Mouse (Mus musculus): ENCODE results near the gene Minos1.

Gene Minos1

DNA sequence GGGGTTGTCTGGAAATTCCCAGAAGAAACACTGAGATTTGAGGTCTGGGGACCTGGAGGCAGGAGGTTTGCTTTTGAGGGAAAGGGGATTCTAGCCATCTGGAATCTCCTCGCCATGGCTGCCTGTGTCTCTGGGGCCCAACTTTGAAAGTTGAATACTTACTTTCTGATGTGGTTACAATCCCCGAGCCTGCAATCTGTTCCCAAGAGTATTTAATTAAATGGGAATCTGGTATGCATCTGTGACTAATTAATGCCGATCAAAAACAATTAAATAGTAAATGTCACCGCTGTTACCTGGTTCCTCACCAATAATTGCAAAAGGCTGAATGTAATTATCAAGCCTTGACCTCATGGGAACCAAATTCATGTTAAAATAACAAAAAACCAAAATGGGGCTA lies 13.7 kb upstream of the Minos1 start:
- no peak for DNase-seq (ENCODE audit: low spot score)

DNA sequence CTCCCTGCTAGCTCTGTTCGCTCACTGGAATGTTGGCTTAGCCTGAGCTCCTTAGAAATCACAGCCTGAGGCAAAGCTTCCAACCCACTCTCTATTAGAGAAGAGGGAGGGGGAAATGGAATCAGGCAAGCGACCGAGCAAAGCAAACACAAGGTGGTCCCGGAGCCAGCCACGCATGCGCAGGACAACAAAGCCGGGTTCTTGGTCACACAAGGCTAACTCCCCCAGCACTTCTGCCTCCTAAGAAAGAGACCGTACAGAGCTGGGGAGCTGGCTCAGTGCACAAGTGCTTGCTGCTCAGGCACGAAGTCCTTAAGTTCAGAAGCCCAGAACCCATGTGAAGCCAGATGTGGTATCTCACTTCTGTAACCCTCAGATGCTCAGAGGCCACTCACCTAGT lies 12.1 kb upstream of the Minos1 start:
- DNase-seq (ENCODE audit: low spot score) = no peak

DNA sequence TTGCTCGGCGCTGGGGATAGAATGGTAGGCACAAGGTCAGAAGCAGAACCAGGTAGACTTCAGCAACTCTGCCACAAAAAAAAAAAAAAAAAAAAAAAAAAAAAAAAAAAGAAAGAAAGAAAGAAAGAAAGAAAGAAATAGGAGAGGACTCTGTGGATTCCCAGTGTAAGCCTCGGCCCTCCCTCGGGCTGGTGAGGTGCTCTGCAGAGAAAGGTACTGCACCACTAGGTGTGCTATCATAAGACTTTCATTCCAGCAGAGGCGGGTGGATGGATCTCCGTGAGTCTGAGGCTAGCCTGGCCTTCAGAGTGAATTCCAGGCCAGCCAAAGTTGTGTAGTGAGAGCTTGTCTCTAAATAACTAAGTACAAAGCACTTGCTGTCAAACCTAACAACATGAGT lies 10.9 kb upstream of the Minos1 start:
- no peak for DNase-seq (ENCODE audit: low spot score)

DNA sequence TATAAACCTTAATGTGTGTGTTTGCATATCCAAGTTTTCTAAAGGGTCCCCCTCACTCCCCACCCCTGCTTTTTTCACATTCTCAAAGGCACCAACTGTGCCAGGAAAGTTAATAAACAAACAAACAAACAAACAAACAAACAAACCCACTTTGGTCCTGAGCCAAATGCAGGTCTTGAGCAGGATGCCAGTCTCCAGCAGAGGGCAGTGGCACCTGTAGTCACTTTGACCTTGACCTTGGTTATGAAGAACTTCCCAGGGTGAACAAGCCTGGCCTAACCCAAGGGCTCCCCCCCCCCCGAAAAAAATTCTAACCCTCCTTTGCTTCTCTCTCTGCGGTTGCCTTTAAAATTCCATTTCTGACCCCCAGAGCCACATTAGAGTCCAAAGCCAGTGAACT lies 9.4 kb upstream of the Minos1 start:
- no peak for DNase-seq (ENCODE audit: low spot score)

DNA sequence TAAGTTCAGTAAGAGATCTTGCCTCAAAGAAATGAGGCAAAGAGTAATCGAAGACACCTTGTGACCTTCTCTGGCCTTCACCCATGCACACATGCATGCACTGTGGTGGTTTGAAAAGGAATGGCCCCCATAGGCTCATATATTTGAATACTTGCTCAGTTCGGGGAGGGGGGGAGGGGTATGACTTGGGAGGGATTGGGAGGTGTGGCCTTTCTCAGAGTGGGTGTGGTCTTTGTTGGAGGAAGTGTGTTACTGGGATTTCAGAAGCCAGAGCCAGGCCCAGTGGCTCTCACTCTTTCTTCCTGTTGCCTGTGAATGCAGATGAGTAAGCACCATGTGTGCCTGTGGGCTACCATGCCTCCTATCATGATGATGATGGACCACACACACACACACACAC lies 5.1 kb upstream of the Minos1 start:
- no peak for DNase-seq (ENCODE audit: low spot score)

DNA sequence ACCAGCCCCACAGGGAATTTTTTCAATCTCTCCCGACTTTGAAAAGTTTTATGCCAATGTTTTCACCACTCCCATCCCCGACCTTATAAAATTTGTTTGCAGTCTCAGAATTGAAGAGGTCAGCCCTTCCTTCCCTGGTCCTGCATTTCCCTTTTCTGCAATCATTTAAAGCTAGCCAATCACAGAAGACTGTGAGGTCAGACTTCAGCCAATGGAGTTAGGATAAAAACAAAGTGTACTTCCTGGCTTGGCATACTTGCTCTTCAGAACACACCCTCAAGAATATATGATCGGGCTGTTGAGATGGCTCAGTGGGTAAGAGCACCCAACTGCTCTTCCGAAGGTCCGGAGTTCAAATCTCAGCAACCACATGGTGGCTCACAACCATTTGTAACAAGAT lies 2.2 kb upstream of the Minos1 start:
- DNase-seq (ENCODE audit: low spot score) = no peak

DNA sequence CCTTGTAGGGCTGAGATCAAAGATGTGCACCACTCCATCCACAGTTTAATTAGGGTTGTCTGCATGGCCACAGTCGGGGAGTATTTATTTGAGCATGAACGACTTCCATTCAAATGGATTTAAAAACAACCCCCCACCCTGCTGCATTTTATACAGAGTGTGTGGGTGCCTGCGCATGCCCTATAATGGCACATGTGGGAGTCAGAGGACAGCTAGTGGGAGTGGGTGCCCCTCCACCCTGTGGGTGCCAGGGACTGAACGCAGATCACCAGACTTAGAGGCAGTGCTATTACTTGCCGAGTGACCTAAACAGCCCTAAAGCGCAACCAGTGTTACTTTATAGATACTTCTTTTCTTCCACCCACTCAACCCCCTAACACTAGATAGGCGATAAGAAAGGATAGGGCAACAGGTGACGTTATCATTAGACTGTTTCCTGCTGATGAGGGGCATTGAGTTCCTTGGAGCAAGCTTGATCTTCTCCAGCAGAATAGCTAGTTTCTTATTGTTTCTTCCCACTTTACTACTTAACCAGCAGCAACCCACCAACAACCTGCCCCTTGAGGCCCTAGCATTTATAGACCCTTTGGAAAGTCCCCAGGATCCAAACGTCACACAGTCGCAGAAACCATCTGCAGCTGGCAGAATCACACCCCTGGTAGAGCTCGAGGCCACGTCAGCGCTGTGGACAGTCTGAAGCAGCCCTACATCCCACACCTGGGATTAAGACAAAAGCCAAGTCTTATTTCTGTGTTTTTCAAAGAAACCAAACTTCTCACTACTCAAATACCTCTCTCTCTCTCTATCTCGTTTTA lies 1.2 kb upstream of the Minos1 start:
- DNase-seq (ENCODE audit: low spot score) = no peak

DNA sequence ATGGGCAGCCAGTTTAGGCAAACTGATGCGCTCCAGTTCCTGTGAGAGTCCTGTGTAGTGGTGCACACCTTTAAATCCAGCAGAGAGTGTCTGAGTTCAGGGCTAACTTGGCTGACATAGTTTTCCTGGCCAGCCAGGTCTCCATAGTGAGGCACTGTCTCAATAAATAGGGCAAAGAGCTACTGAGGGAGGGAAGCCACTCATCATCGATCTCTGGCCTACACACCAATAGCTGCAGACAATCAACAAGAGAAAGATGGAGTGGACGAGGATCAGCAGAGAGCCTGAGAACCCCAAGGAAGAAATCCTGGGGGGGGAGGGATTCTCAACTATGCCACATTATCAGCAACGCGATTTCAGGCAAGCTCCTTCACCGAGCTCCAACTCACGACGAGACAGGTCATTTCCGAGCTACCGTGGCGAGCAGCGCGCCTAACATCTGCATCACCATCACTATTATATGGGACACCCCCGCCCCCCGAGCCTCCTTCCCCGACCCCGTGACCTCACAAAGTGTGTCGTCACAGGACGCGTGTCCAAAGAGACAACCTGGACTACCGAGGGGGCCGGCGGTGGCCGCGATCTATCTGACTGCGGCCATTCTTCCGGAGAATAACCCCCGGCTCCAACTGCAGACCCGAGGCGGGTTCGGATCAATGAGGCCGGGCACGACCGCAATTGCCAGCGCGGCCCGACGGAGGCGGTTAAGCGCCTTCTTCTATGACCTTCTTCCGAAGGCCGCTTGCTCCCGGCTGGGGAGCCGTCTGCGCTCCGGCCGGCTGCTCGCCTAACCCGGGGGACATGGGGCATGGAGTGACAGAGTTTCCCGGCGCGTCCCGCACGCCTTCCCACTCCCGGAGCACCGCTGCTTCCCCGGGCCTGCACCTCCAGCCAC lies 860 bp downstream of the Minos1 start:
- DNase-seq (ENCODE audit: low spot score) = no peak

DNA sequence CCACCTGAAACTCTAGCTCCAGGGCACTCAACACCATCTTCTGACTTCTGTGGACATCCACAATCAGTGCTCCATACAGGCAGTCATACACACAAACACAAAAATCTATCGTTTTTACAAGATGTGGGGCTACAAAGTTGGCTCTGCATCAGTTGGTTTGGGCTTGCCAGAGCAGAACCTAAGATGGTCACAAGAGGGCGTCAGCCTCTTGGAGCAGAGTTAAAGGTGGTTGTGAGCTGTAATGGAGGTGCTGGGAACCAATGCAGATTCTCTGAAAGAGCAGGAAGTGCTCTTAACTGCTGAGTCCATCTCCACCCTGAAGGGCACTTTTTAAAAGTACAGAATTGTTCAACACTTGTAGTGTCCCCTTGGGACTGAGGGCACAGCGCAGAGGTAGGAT lies 4.4 kb downstream of the Minos1 start:
- DNase-seq (ENCODE audit: low spot score) = no peak

DNA sequence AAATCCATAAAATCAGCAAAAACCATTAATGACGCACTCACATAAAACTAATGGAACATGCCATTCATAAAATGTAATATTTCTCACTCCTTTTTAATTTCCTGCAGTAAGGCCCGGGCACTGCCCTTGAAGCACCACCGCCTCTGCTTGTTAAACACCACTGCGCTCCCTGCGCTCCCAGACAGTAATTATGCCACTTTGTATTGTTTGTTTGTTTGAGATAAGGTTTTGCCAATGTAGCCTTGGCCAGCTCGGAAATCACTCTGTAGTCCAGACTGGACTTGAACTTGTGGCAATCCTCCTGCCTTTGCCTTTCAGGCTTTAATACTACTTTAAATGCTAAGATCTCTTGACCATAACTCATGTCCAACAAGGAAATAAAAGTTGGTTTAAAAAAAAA lies 6.0 kb downstream of the Minos1 start:
- DNase-seq (ENCODE audit: low spot score) = no peak

DNA sequence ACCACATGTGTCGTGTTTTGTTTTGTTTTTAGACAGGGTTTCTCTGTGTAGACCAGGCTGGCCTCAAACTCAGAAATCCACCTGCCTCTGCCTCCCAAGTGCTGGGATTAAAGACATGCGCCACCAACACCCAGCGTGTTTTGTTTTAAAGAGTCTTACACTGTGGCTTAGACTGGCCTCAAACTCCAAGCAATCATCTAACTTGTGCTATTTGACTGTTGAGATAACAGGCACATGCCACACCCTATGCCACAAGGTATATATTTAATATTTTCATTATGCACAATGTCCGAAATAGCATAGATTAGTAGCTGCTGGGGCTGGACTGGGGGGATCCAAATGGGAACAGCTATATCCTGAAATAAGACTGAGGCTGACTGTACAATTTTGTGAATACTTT lies 8.4 kb downstream of the Minos1 start:
- no peak for DNase-seq (ENCODE audit: low spot score)

DNA sequence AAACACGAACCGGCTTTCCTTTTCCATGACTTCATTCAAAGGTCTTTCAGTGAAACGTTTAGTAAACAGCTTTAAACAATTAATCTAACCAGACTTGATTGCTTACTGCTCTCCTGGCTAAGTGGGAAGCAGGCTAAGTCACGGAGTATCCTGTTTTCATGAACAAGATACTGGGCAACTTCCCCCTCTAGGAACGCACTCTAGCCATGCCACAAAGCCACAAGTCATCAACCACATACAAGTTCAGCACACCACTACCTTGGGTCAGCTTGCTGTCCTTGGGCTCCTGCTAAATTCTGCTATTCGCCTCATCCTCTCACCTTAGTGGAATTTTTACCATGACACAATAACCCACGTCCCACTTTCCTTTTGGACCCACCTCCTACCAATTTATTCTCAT lies 9.9 kb downstream of the Minos1 start:
- no peak for DNase-seq (ENCODE audit: low spot score)

DNA sequence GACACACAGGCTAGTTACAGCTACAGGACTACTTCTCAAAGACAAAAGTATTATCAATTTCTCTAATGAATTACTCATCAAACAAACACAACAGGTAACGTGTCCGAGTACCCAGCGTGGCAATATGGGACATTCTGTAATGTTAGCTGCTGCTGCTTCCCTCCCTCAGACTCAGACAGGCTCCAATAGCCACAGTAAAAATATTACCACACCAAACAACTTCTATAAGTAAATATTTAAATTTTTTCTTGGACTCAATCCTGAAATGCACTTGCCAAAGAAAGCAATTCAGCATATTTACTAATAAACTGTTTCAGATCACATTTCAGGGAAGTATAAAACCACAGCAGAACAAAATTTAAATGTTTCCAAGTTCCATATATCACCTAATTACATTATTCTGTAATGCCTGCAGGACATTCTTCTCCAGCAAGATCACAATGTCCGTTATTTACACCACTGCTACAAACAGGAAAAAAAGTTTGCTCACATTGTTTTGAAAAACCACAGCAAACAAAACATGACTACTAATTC lies 10.6 kb downstream of the Minos1 start:
- DNase-seq (ENCODE audit: low spot score) = no peak

DNA sequence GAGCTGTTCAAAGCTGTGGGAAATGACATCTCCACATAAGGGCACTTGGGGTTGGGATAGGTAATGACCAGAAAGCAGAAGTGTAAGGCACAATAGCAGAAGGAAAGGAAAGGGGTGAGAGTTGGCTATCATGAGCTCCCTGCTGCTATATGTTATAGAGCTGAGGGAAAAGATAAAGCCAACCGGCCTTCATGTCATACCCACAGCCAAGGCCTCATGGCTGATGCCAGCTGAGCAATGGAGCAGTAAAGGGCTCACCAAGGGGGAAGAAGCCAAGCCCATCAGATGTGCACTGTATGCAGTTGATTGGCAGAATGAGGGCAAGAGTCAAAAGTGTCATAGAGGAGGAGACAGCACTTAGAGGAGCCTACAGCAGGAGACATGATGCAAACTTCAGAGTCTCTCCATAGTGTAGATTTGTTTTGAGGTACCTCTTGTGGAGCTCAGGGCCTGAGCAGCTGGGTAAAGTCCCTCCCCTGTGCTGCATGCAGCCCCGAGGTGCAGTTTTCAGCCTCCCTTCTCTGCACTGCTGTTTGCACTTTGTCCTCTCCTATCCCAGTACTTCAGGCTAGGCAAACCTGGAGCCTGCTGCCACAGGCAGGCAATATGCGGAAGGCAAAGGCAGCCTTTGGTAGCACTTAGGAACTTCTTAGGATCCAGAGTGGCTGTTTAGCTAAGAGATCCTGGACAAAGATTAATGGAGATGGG lies 14.4 kb downstream of the Minos1 start:
- no peak for DNase-seq (ENCODE audit: low spot score)

DNA sequence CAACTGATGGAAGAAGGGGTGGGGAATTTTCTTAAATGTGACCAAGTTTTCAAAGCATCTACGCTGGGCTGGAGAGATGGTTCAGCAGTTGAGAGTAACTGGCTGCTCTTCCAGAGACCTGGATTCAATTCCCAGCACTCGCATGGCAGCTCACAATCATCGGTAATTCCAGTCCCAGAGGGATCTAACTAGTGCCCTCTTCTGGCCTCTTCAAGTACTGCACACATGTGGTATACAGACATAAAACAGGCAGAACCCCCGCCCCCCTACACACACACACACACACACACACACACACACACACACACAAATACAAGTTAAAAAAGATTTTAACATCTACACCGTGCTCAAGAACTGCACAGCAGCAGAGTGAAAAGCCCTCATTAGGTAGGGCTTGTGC lies 15.2 kb downstream of the Minos1 start:
- no peak for DNase-seq (ENCODE audit: low spot score)

DNA sequence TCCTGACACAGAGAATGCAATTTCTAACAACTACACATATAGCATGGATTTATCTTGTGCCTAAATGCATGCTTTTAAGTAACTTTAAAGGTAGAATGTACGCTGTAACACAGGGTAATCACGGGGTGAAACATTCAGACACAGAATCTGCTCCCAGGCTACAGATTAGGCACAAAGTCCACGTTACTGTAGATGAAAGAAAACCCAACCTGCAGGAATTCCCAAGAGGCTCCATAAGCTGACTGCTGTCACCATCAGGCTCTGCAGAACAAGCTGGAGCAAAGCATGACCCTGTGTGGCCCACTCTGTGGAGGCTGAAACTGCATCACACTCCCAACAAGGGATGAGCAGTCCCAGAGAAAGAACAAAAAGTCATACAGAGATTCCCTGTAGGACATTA lies 18.4 kb downstream of the Minos1 start:
- DNase-seq (ENCODE audit: low spot score) = no peak

DNA sequence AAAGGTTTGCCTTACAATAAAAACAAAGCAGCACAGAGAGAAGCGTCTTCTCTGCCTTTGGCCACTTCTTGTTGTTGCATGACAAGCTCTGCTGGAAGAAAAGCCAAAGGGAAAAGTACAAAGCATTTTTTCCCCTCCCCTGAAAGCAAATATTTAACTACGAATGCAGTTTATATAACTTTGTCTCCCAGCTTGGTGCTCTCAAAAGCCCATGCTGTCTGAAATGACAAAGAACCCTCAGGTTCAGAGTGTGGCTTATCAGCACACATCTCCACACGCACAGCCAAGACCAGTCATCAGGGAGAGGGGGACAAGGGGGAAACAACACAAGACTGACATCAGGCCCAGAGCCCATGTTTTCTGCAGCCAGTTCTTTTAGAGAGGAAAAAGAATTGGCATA lies 19.5 kb downstream of the Minos1 start:
- no peak for DNase-seq (ENCODE audit: low spot score)

DNA sequence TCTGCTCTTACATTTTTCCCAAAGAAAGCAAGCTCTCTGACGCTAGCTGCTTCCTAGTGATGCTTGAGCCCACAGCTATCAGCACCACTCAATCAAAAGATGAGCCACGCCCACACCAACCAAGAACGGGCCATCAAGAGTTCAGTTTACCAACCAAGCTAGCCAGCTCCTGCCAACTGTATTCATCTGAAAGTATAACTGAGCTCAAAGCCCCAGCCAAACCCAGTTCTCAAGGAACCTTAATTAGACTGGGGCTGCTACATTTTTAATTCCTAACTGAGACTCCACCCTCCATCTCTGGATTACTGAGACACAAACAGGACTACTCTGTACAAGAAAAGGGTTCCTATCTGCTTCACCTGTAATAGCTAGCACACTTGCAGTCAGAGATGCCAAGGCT lies 20.1 kb downstream of the Minos1 start:
- DNase-seq (ENCODE audit: low spot score) = no peak

DNA sequence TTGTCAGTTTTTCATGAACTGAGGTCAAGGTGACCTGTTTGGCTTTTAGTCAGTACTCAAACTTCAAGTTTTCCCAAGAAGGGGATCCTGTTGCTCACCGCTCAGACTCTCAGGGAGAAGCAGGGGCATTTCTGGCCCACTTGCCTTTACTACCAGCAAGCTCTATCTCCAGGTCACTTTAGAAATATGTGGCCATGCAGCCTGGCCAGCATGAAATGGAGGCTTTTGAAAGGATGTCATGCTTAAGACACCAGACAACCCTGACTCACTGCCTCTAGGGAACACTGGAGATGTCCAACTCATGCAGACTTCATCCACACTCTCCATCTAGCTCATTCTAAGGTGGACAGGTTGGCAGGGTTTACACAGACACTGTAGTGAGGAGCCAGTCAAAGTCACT lies 25.5 kb downstream of the Minos1 start:
- DNase-seq (ENCODE audit: low spot score) = no peak

DNA sequence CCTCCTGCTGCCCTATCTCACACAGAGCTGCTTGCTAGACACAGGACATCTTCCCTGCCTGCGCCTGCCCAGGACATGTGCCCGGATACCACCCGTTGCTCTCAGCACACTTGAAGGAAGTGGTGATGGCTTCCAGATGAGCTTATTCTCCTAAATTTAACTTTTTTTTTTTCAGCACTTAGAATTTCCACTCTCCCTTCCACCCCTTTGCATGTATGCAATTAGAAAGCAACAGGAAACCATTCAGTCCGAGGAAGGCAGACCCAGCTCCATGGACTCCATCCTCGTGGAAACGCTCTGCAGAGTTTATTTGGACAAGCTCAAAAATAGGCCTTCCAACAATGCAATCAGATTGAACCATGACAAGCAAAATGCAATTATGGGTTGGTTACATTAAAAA lies 29.4 kb downstream of the Minos1 start:
- no peak for DNase-seq (ENCODE audit: low spot score)

DNA sequence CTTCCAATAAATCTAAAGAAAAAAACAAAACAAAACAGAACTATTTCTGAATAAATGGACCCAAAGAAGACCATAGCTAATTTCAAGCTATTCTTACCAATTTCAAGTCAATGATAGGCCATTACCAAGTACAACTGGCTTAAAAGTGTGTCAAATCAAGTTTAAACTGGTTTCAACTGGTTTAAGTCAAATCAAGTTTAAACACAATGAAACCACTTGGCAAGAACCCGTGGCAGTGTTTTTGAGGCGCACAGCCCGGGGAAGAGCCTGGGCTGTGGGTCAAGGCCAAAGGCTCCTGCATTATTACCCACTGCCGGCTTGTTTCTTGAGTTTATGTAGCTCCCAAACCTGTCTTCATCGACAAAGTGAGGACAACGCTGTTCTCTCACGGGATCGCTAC lies 30.6 kb downstream of the Minos1 start:
- no peak for DNase-seq (ENCODE audit: low spot score)

DNA sequence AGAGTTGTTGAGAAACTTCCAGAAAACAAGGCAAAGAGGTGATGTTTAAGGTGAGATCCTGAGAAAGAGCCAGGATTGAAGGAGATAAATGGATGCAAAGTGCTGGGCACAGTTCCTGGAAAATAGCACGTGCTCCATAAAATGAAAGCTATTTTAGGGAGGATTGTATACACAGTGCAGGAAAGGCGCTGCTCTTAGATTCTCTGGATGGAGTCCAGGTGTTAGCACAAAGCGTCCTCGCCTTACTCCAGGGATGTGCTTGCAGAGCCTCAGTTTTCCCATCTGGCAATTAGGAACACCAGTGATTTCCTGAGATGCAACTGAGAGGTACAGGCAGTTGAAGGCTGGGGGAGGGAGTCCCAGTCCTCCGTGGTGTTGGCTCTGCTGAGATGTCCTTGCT lies 34.7 kb downstream of the Minos1 start:
- no peak for DNase-seq (ENCODE audit: low spot score)

DNA sequence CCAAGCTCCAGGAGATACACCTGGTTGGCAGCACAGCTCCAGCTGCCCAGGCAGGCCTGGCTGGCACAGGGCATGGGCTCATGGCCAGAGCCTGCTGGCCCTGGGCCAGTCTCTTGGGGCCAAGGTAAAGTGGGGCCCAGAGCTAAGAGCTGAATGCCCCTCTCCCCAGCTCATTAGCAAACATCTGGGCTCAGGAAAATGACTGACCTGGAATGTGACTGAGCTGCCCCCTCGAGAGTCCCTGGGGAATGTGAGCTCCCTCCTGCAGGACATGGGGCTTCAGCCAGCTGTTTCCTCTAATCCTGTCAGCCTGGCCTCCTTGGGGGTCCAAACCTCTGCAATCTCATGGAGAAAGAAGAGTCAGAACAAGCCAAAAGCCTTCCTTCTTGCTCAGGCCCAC lies 35.5 kb downstream of the Minos1 start:
- DNase-seq (ENCODE audit: low spot score) = no peak

All from left cerebral cortex, adult 11 months (tissue).